Mouse (Mus musculus): ENCODE measurements around the gene Vmn2r79.
"Not testable (repeated sequence)": the region's sequence is repeated elsewhere in the genome, so short reads cannot be mapped to it uniquely, and the experiment has no call there.

Vmn2r79 gene

GRCm38 (mm10) chr7:86995815-86996214 lies at the start of gene Vmn2r79:
TSS of gene Vmn2r79 (plus strand) at chr7:86996115.
- in situ Hi-C loops (cut with MboI, MseI): not testable (repeated sequence)

DNA sequence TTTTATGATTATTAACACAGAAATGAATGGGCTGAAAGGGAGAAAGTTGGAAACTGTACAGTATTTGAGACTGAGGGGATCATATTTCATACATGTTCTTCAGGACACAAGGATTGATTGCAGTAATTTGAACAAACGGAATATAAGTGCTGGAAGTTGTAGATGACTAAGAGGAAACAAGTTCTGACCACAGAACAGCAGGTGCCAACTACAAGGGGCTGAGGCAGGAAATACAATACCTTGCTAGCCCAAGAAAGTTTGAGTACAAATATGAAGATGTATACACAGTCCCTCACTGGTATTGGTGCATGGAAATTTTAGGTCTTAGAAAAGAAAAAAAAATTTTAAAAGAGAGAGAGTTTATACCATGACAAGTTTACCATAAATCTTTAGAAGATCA lies 1.2 kb upstream of the Vmn2r79 start:
- in situ Hi-C loops (cut with MboI, MseI): no loop called here

GRCm38 (mm10) chr7:87026486-87026885 lies 30.6 kb downstream of the Vmn2r79 start:
- in situ Hi-C loops (cut with MboI, MseI): not testable (repeated sequence)

DNA sequence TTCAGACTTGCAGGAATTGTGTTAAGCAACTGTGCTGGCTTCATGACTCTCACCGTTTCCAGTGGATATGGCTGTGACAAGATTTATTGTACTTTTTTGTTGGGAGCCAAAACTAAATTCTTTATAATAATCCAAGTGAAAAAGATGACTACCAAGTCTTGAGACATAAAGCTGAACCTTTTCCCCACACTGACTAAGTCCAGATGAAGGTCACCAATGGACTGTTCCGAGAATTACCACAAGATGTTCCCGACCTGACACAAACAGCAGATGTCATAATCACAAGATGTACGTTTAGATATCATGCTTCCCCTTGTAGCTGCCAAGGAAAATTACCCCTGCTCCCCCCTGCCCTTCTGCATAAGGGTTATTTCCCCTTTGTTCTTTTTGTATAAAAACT lies 67.7 kb downstream of the Vmn2r79 start:
- in situ Hi-C loops (cut with MboI, MseI): no loop called here

All from T-helper 2 cell (primary cell).